Mouse (Mus musculus): ENCODE measurements around the gene Entpd4b.
"Not testable (repeated sequence)": the region's sequence is repeated elsewhere in the genome, so short reads cannot be mapped to it uniquely, and the experiment has no call there.

Entpd4b gene

GRCm38 (mm10) chr14:69555110-69555831 is at the start of gene Entpd4b:
Entpd4b (plus strand) TSS chr14:69555424.
- not testable (repeated sequence) for DNase-seq (ENCODE audit: low spot score in 2 of 2)

DNA sequence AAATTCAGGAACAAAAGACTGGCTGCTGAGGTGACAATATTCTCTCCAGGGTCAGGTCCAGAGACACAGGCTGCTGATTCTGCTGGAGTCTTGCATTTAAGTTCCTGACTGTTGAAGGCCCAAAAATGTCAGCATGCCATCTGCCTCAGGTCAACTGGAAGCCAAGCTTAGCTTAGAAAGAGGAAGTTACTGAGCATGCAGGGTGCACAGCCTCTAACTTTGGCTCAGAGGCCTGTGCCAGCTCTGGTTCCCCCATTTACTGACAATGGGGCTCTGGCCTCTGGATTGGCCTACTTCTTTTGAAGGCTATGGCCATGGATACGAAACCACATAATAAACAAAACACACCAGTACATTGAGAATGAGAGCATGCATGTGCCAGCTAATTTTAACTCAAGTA is 48.2 kb upstream of the Entpd4b start:
- not testable (repeated sequence) for DNase-seq (ENCODE audit: low spot score in 2 of 2)

DNA sequence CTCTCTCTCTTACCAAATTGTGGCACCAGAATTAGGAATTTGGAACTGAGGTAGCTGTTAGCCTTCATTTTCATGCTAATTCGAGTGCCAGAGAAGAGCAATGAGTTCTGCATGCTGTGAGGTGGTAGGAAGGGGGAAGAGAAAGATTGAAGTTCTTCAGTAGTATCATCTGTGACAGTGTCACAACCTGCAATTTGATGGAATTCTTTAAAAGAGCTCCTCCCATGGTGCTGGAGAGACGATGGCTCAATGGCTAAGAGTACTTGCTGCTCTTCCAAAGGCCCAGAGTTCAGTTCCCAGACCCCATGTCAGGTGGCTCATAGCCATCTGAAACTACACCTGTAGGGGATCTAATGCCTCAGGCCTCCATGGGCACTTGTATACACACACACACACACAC is 42.8 kb upstream of the Entpd4b start, which contains the start of gene Gm27179:
Gene Gm27179, minus strand, starts transcription at position 101 of the 400 bp plus-strand sequence.
- not testable (repeated sequence) for DNase-seq (ENCODE audit: low spot score in 2 of 2)

GRCm38 (mm10) chr14:69520810-69521209 is 34.4 kb upstream of the Entpd4b start:
- DNase-seq (ENCODE audit: low spot score in 2 of 2), result not testable (repeated sequence)

- DNase-seq (ENCODE audit: low spot score in 2 of 2), result not testable (repeated sequence)
These were observed 32.2 kb upstream of the Entpd4b start for GRCm38 (mm10) chr14:69523001-69523400.

GRCm38 (mm10) chr14:69526202-69526601 is 29.0 kb upstream of the Entpd4b start:
- DNase-seq (ENCODE audit: low spot score in 2 of 2), result not testable (repeated sequence)

DNA sequence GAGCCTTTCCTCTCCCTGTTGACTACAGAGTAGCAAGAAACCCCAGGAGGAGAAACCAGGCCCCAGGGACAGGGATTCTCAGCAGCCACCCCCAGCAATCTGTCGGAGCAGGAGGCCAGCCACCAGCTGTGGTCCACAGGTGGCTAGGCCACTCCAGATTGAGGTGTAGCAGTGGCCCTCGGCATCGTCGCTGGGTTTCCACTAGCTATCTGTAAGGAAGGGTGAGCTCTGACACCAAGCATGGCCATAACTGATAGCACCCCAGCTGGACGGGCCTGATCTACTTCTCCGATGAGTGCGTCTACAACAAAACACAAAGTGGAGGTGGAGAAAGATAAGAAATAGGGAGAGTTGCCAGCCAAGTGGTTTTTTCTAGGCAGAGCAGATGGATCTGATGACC is 18.7 kb upstream of the Entpd4b start:
- not testable (repeated sequence) for DNase-seq (ENCODE audit: low spot score in 2 of 2)

DNA sequence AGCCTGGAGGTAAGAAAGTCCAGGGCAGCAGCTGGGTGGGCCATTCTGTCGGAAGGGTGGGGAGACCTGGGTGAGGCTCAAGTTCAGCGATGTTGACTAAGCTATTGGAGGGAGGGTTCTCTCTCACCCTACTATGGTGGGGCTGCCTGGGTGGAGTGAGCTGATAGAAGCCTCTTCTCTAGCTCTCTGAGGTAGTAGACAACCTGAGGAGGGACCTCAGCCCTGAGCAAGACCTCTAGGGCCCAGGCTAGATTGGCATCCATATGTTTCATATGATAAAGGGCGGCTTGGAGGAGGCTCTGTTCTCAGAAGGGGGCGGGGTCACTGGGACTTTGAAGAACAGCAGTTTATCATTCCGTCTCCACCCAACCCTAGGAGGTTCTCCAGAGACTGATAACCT is 15.1 kb upstream of the Entpd4b start:
- DNase-seq (ENCODE audit: low spot score in 2 of 2), result not testable (repeated sequence)

DNA sequence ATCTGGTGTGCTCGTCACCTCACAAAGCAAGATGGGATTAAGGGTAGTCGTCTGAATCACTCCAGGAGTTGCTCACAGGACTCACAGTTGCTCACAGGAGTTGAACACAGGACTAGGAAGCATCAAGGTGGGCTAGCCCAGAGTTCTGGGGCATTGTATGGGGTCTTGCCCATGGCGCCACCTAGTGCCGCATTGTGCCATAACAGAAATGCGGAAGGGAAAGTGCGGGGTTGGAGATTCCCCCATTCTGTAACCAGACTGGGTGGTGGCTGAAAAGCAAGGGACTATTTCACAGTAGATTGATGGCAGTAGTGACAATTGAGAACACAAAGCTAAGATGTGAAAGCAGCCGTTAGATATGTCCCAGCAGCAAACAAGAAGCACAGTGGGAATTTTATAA is 12.5 kb upstream of the Entpd4b start:
- DNase-seq (ENCODE audit: low spot score in 2 of 2), result not testable (repeated sequence)

DNA sequence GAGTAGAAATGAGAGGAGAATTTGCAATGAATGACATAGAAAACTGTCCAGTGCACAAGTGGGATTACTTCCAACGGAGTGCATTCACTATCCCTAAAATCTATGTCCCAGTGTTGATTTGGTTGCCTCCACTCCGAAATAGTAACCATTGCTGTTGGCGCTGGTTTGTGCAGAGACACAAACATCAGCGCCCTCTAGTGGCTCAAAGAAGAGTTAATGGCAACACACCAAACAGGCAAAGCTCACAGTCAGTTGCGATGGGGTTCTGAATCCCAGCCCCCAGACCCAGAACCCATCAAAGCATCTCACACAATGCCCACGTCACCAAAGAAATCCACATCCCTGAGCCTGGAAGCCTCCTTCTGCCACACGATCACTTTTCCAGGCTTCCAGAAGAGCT is 11.2 kb upstream of the Entpd4b start:
- not testable (repeated sequence) for DNase-seq (ENCODE audit: low spot score in 2 of 2)

- not testable (repeated sequence) for DNase-seq (ENCODE audit: low spot score in 2 of 2)
These were observed 10.2 kb upstream of the Entpd4b start for GRCm38 (mm10) chr14:69545052-69545451.

DNA sequence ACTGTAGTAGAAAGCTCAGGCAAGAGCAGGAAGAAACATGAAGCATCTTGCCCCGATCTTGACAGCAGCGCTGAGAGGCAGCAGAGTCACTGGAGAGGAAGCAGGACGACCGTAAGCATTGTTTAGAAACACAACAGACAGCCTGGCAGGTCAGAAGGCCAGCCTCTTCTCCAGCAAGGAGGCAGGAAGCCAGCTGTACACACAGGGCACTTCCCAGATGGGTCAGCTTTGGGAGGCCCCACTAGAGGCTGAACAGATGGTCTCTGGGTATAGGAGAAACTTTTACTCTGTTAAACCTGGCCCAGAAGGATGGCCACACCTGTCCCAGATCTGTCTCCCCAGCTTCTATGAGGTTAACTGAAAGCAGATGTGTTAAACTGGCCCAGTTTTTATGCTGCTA is 7.9 kb upstream of the Entpd4b start:
- DNase-seq (ENCODE audit: low spot score in 2 of 2), result not testable (repeated sequence)

DNA sequence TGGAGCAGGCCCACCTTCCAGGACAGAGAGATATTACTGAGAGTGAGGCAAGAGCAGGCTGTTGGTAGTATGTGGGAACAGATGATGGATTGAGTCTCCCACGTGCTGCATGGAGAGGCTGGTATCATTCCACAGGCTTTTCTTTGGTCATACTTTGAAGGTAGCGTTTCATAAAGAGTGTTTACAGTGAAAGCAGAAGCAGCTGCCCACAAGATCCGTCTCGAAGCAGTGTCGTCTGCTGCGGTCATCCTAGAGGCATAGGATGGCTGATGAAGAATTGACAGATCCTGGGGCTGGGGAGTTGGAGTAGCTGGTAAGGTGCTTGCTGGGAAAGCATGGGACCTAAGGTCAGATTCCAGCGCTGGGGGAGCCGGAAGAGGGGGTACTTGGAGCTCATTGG is 1.6 kb downstream of the Entpd4b start:
- not testable (repeated sequence) for DNase-seq (ENCODE audit: low spot score in 2 of 2)

DNA sequence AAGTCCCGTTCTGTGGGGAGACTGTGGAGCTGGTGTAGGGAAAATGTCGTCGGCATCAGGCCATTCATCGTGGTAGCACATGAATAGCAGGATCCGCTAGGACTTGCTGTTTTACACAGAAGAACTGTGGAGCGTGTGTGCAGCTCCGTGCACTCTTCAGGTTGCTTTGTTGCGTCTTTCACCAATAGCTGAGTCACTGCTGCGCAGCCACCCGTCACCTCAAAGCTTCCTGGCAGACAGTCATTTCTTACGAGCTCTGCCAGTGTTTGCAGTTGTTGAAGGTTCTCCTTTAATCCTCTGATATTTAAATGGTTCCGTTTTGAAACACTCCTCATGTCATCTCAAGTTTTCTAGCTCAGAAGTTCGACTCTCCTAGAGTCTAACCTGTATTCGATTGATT is 2.3 kb downstream of the Entpd4b start:
- not testable (repeated sequence) for DNase-seq (ENCODE audit: low spot score in 2 of 2)

Measured in right cerebral cortex, postnatal 36 days (tissue).